Mouse (Mus musculus): ENCODE measurements around the gene Gm21783. TPM values are rescaled to one million over a fixed set of nuclear protein-coding genes. Genes with fewer than 3 reads are reported as not detected.

Gm21783 gene
- polyA plus RNA-seq (2014; fragmentation: Illumina TruSeq; extraction: RNeasy Lipid Tissue Mini Kit (QIAGEN cat#74804); ENCODE audit: low read depth, low replicate concordance) = not detected

GRCm38 (mm10) chrY:44981163-44981562 is at the start of gene Gm21783:
Gene Gm21783, minus strand, starts transcription at chrY:44981263.

Data from kidney, adult 10 weeks (tissue).